Mouse (Mus musculus): ENCODE measurements at regions not wholly inside any gene's neighbourhood (a gene's known extent, or its start where the extent isn't known, plus 50 kb on each side); places are given as distances from the start of the nearest gene placed in this dataset.

DNA sequence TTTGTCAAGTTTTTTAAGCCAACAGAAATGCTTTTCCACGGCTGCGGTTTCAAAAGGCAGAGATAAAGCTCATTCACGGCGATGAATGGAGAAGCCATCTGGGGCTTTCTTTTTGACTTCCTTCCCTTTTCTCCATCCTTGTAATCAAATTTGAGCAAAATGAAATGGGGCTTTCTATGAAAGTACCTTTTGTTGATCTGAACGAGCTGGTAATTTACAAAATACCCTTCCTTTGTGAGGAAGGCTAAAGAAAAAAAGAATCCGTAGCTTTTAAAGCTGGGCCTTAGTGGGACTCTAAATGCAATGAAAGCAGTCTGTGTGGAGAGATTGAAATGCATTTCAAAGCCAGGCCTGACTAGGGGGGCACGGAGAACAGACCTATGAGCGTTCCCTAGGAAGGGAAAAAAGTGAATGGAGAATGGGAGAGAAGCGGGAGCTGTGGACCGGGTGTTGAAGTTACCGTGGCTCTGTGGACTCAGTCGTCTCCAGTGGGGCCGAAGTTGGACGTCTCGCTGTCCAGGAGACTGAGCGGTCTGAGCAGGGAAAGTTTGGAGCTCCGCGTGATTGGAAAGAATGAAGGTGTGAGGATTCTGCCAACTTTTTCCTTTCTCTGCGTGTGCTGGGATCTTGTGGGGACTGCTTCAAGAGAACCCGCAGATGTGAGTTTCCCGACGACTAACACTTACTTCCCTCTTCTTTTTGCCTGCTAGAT, 115.5 kb upstream of the Dnajc19 start:
- TF ChIP-seq CTCF (IDR thresholded peaks at IDR 0.05; ENCODE audit: low read depth) (no peak), EP300 (optimal IDR thresholded peaks at IDR 0.05) (no peak)

All from stomach, postnatal 0 days (tissue).